Mouse (Mus musculus): ENCODE measurements around the gene Ier5.

The Ier5 gene

DNA sequence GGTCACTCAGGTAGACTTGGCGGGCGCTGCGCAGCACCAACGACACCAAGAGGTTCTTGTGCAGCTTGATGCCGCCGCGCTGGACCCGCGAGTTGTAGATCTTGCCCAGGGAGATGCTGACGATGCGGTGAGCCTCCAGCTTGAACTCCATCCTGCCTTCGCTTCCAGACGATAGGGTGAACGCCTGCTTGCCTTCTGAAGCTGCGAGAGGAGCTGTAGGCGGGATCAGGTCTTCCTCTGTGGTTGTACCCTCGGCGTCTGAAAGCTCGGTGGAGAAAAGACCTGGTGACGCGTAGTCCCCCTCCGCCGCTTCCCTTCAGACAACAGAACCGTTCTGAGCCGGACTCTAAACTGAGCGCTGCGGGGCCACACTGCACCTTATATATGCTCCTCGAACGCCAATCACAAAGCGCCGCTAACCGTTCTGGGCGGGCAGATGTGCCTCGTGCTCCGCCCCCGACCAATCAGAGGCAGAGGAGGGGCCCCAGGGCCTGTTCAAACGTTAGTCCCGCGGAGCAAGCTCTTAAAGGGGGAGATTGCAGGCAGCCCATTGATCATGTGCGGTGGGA, at the start of gene Ier5:
Gene Ier5 (minus strand): TSS at position 357 of the 569 bp plus-strand sequence.
- peak; percentile 91 for DNase-seq (ENCODE audit: extremely low read depth, low read depth)

DNA sequence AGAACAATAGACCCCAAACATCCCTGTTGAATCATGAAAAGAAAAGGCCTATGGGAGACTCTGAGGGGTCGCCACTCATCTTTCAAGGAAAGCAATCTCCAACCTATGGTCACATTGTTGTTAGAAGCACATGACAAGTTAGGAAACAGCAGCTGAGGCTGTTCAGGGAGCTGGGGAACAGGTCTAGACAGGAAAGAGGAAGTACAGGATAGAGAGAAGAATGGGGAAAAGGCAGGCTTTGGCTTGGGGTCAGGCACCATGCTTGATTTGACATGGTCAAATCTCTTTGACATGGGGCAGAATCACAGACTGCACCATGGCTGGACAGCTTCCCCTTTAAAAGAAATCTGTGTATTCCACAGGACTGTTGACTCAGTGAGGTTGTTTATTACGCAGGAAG, 47.8 kb upstream of the Ier5 start:
- DNase-seq (ENCODE audit: extremely low read depth, low read depth), result no peak

DNA sequence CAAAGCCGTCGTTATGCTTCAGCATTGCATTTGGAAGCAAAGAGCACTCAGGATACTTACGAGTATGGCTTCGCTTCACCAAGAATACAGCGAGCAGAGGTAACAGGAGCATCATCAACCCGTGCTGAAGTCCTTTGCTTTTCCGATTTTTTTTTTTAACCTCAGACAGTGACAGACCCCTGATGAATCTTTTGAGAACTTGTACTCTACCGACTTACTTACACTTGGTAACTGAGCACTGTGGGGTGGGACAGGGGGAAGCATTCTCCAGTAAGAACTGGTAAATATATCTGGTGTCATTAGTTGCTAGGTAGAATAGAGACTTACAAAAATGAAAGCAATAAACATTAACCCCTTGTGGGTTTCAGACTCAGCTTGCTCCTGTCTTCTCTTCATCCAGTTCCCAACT, 47.1 kb upstream of the Ier5 start, which contains the start of gene Mr1:
Gene Mr1 (minus strand): TSS at position 243 of the 409 bp plus-strand sequence.
- DNase-seq (ENCODE audit: extremely low read depth, low read depth), result peak; percentile 86

DNA sequence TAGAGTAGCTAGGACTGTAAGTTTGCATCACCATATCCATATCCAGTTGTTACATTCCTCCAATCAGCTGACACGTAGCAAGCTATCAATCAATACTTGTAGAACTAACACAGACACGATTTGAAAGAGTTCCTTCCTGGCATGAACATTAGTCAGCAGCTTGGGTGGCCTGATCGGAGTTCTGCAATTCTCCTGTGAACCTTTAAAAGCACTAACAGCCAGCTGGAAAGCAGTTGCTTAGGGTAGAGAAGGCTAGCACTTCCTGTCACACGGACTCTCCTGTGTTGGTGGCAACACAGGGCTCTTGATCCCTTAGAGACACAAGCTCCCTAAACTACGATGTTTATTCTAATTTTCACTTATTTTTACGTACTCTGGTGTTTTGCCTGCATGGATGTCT, 46.2 kb upstream of the Ier5 start:
- DNase-seq (ENCODE audit: extremely low read depth, low read depth), result peak; percentile 65

DNA sequence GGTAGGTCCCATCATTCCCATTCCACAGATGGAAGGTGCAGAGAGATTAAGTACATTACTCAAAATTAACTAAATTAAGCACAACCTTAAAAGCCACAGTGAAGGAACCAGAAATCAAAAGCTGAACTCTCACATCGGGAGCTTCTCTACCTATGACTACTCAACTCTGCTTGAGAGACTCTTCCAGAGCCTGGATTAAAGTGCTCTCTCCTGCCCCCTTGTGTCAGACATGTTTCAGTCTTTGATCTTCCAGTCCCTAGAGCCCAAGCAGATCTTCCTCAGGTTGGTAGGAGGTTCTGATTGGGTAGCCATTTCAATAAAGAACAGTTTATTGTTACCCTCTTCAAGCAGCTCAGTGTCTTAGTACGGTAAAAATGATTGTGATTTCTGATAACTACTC, 40.6 kb upstream of the Ier5 start:
- no peak for DNase-seq (ENCODE audit: extremely low read depth, low read depth)

DNA sequence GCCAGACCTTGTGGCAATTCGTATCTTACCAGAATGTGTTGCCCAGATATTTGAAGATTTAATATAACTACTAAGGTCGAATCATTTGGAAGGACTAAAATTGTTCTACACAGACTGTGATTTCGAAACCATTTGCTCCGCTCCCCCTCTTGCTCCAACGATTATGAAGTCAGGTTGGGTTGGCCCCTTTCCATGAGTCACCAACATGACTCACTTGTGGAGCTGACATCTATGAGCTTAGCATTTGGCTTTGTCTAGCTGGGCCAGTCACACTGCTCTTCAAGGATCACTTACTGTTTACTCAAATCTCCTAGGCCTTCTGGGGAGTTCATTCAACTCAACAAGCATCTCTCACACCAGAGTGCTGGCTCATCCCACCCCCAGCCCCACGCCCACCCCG, 39.4 kb upstream of the Ier5 start:
- no peak for DNase-seq (ENCODE audit: extremely low read depth, low read depth)

DNA sequence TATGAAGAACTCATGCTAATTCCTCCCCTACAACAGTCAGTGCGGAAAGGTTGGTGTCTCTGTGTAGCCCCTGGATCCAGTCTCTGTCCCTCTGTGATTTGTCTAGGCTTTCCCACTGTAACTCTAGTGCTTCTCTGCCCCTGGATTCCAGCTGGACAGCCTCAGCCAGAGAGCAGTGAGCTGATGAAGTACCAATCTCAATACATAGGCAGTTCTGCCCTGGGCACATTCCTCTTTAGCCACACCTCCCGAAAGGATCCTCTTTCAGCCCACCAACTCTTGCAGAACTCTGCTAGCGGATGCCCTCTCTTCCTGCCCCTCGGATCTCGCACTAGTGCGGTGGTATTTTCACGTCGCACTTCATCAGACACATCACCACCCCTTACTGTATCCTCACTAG, 35.4 kb upstream of the Ier5 start:
- no peak for DNase-seq (ENCODE audit: extremely low read depth, low read depth)

DNA sequence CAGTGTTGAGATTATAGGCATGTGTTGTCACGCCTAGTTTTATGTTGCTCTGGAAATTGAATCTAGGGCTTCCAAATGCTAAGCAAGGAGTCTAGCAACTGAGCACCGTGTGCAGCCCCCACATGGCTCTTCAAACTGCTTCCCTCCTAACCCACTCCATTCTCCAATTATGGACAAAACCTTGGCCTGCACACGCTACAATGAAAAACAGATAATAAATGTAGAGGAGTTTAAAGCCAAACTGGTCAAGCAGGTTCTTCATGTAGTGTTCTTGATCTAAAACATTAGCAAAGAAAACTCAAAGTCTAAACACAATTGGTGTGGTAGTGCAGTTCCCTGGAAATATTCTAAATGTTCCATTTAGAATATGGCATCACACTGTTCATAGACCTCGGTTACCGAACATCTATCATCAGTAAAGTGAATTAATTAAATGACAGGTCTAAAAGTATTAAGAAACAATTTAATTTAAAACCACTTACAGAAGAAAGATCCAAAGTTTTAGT, 28.0 kb upstream of the Ier5 start:
- DNase-seq (ENCODE audit: extremely low read depth, low read depth), result no peak

DNA sequence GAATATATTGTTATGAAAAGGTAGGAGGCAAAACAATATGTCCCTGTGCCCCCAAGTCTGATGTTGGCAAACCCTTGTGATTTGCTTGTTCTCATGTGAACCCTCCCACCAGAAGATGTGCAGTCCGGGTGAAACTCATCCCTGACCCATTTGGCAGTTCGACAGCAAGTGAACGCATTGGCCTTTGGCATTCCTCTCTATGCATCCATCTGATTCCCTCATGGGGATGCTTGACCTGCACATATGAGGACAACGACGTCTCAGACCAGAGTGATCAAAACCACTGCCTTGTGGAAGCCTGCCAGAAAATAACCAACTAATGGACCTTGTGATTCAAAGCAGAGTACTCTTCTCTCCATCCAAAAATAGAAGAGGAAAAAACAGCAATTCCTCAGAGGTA, 27.3 kb upstream of the Ier5 start:
- DNase-seq (ENCODE audit: extremely low read depth, low read depth), result no peak

DNA sequence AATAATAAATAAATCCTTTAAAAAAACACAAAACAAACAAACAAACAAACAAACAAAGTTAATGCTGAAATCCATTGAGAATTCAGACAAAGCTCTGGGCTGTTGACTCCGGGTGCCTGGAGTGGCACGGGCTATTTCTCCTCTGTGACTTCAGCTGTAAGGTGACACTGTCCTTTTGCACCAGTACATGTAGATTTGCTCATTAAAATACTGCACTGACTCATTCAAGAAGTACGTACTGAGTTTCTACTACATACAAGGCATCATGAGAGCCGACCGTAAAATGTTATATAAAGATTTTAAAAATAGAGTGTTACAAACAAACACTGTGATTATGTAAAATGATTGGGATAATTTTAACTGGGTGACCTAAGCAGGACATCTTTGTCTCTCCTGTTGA, 25.0 kb upstream of the Ier5 start:
- DNase-seq (ENCODE audit: extremely low read depth, low read depth), result no peak

DNA sequence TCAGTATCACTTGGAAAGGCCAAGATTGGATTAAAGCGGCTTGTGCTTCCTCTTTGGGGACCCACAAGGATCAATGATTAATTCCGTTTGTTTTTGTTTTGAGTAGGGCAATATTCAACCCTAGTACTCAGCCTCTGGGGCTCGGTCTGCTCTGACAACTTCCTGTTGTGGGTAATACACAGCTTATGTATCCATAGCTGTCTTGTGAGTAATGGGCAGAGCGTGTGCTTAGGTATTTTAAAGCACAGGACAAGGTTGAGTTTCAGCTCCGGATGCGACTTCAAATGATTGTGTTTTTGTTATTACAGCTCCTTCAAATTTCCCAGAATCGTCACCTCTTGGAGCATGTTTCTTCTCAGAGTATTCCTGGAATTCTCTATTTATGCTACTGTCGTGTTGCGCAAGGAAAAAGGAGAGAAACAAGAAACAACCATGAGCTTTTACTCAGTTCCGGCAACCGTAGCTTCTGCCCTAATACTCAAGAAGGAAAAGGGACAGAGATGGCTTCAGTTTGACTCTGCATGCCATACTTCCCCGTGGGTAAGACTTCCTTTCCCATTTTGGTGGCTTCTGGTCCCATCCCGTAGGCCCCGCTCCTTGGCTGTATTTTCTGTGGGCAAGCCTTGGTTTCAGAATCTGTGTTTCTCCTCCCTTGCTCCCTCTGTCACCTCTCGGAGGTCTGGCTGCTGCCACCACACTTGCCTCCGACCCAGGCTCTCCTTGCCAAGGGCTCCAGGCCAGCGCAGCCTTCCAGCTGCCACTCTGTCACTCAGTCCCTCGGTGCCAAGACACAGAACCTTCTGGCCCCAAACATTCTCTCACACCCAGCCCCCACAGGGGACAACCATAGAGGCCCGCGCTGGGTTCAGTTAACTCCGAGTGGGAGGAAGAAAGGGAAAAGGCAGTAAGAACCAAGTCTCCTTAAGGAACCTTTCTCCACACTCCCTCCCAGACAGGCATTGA, 22.8 kb upstream of the Ier5 start:
- no peak for DNase-seq (ENCODE audit: extremely low read depth, low read depth)

DNA sequence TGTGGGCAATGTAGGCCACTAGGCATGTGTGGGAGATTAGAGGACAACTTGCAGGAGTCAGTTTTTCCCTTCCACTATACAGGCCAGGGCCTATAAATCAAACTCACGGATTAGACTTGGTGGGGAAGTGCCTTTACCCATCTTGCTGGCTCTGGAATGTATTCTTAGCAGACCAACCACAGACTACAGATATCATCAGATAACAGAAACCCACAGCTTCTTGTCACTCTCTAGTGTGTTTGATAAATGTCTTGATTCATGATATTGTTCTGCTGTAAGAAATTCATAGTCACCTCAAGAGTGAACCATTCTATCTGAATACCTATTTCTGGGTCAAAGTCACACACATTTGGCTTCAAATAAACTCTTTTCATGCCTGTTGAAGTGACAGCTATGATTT, 20.3 kb upstream of the Ier5 start:
- DNase-seq (ENCODE audit: extremely low read depth, low read depth), result no peak

DNA sequence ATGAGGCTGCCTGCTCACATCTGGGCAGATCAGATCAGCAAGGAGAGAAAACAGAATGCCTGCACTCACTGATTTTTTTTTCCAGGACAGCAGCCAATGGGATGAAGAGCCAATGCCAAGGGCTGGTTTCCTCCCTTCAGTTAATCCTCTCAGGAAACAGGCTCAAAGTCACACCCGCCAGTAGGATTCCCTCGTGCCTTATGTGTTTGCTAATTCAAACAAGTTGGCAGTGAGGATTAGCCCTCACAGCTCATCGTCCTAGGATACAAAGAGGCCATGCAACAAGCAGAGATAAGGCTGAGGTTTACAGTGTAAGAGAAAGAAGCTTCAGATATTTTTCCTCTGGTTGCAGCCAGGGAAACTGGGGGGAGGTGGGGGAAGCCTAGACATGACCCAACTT, 14.5 kb upstream of the Ier5 start:
- DNase-seq (ENCODE audit: extremely low read depth, low read depth), result no peak

DNA sequence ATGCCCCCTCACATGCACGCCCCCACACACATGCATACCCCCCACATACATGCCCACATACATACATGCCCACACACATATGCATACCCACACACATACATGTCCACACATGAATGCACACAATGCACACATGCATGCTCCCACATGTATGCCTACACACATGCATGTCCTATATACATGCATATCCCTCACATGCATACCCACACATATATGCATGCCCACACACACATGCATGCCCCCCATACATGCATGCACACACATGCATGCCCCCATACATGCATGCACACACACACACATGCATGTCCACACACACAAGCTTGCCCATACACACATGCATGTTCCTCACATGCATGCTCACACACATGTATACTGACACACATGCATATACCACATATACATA, 13.4 kb upstream of the Ier5 start:
- no peak for DNase-seq (ENCODE audit: extremely low read depth, low read depth)

DNA sequence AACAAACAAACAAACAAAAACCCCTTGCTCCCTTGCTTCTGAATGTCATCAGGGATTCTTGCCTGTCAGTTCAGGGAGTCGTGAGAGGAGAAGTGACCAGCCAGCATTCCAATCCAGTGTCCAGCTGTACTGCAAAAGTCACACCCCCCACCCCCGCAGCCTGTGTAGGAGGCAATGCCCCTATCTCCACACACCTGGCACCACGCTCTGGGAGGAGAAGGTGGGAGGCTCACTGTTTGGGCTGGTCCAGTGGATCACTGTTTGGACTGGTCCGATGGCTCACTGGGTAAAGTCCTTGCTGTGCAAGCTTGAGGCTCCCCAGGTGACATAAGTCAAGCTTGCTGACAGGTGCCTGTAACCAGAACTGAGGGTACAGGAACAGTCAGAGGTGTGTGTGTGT, 12.7 kb upstream of the Ier5 start:
- DNase-seq (ENCODE audit: extremely low read depth, low read depth), result no peak

DNA sequence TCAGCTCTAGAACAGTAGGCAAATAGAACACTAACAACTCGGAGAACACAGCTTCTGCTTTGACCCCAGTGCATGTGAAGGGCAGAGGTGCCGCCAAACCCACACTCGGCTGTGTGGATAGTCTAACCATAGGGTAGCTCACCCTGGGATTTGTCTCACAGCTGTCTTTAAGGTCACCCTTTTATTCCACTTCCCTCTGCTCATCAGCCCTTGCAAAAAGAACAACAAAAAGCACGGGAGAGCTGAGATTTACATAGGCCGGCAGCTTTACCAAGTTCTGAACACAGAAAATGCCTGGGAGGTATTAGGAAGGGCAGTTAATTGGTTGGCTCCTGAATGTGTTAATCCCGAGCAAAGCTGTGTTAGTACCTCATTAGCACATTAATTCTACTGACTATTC, 12.1 kb upstream of the Ier5 start:
- no peak for DNase-seq (ENCODE audit: extremely low read depth, low read depth)

DNA sequence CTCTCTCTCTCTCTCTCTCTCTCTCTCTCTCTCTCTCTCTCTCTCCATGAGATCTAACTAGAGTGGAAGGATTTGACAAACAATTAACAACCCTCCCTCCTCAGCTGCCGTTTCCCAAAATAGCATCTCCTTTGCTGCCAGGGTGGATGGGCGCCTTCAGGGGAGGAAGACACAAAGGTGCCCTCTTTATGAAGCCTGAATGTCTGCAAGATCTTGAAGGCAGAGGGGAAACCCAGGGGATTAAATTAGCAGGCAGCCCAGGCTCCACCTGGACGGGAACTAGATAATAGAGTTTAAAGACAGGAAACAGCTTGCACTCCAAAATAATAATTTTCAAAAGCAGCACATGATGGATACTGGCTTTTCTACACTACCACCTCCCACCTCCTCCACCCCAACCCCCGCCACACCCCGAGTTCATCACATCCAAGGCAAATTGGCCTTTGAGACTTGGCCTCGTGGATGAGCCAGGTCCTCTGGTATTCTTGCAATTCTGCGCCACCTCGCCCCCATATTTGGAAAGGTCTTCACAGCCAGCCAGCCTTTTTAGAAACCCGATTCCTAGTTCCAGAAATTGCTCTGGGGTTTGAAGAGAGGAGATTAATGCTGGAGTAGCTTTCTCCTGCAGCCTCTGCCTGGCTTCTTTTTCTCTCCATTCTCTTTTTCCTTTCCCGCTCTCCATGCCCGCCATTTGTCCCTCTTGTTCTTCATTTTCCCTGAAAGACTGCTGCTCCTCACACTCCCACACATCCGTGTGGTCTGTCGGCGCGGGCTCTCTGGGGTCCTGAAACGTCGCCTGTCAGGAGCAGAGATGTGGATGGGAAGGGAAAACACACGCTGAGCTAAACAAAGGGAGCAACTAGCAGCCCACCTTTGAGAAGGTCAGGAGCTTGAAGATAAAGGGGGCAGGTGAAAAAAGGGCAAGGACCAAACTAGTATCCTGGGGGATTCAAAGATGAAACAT, 10.2 kb upstream of the Ier5 start:
- DNase-seq (ENCODE audit: extremely low read depth, low read depth), result no peak

DNA sequence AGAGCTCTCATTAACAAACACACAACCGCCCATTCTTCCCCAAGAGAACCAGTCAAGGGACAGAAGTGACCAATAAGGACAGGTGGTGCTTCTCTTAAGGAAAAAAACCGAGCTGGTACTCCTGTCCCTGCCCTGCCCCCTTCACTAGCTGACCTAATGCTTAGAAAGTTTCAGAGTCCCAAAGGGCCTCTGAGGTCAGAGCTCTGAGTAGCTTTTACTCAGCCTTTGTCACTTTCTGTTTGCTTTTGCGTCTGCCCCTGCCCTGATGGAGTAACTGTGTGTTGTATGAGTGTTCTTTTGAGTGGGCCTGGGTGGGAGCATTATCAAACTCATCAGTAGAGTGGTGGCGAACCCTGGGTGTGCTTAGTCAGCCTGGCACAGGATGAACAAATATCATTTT, 9.0 kb upstream of the Ier5 start:
- DNase-seq (ENCODE audit: extremely low read depth, low read depth), result no peak

DNA sequence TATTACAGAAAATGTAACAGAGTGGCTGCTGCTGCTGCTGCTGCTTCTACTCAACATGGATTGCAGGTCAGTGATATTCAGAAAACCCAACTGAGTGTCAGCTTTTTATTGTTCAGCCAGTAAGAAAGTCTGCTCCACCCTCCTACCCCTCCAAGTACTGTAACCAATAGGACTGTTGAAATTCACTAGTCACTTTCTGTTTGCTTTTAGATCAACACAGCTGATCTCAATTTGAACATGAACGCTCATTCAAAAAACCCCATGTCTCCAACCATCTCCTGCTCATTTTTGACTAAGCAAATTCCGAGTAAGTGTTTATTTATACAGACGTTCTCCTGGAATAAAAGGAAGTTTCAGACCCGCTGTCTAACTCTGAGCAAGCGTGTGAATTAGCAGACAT, 8.4 kb upstream of the Ier5 start:
- DNase-seq (ENCODE audit: extremely low read depth, low read depth), result no peak

DNA sequence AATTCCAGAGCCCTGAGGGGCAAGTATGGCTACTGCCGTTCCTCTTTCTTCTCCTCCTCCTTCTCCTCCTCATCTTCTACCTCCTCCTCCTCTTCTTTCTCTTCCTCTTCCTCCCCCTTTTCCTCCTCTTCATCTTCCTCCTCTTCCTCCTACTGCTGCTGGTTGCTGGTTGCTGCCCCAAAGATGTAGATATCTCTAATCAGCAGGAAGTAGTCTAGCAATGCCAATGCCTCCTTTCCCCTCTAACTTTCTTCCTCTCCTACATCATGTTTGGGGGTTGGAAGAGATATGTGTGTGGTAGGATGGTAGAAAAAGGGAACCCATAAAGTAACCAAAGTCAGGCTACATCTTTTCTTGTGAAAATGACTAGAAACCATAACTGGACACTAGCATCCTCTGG, 6.9 kb upstream of the Ier5 start:
- DNase-seq (ENCODE audit: extremely low read depth, low read depth), result no peak

DNA sequence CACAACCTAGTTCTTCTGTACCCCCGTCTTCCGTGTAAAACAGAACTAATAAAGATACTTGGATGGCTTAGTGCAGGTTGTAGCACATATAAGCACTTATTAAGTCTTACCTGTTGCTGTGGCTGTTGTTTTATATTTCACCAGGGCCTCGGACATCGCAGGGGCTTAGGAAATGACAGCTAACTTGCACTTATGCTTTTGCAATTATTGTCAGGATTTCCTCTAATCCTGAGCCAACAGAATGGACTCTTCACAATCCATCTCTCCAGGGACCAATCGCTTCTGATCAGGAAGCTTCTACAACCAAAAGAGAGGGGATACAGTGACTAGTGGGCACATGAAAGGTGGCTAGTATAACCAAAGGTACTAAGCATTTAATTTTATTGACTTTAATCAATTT, 4.6 kb upstream of the Ier5 start:
- DNase-seq (ENCODE audit: extremely low read depth, low read depth), result no peak

DNA sequence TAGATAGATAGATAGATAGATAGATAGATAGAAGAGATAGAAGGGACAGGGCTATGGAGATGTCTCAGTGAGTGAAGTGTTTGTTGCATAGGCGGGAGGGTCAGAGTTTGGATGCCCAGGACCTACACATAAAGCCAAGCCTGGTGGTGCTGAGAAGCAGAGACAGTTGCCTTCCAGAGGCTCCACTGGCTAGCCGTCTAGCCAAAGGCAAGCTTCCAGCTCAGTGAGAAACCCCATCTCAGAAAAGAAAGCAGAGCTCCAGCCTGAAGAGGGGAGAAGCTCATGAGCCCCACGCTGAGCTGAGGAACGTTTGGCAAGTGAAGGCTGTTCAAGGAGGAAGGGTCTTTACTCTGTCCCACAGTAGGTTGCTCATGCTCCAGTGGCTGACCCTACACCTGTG, 3.2 kb upstream of the Ier5 start:
- DNase-seq (ENCODE audit: extremely low read depth, low read depth), result no peak
